Mouse (Mus musculus): ENCODE results near the gene Slc36a1.

Slc36a1 gene

GRCm38 (mm10) chr11:55265647-55266046 lies 61.5 kb downstream of the Slc36a1 start:
- no peak for DNase-seq (ENCODE audit: inconsistent age in 2 of 2, low spot score in 1 of 2)

- no peak for DNase-seq (ENCODE audit: inconsistent age in 2 of 2, low spot score in 1 of 2)
Measured at GRCm38 (mm10) chr11:55268580-55268979, 64.4 kb downstream of the Slc36a1 start.

- peak; percentile 42 to 79 for DNase-seq (ENCODE audit: inconsistent age in 2 of 2, low spot score in 1 of 2)
Measured at GRCm38 (mm10) chr11:55274756-55275155, 70.6 kb downstream of the Slc36a1 start.

All from adrenal gland, adult (tissue).